8 mouse cellular contexts compared by ENCODE assay signal in the genomic region with DNA sequence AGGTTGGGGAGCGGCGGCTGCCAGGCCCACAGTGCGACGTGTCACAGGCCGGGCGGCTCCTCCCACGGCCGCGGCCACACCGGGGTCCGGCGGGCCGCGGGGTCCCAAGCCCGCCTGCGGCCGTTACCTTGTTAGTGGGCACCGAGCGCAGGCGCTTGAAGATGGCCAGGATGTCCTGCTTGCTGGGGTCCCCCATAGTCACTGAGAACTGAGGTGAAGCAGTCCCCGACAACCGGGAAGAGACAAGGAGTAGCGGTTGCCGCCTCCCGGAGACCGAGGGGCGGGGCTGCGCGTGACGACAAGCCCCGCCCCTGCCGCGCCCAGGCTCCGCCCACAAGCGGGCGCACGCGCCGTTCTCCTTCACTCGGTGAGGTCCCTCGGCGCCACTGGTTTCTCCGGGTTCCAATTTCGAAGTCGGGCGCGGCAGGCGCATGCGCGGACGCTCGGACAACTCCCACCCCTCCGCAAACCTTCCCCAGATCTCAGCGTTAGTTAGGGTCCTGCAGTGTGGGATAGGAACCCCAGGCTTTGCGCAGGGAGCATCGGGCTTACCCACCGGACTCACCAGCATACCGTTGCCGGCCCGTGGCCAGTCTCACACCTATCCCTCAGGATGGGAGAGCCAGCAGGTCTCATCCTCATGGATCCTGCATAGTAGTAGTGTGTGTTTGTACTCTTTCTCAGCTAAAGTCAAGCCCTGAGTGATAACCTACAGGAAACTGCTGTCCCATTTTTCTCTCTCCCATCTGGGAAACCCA. TPM values are rescaled to one million over a fixed set of nuclear protein-coding genes. Genes with fewer than 3 reads are reported as not detected.
A peak's percentile ranks its signal among the peaks of the same experiment; 100 is the strongest.
DNase-seq lines count a peak whose midpoint lies in the region; ATAC-seq lines count a peak whose summit lies in the region.

A gene (minus strand): TSS at position 294 of the 758 bp plus-strand sequence.

- peak within 1 kb of the TSS; percentile 61; the same call in 1 of the 2 replicates for H3K27ac ChIP-seq in hindbrain, embryonic 12.5 days

- no peaks in the 10 kb centered on the region for H3K36me3 ChIP-seq in hindbrain, embryonic 12.5 days

- no peaks in the 10 kb centered on the region for H3K9me3 ChIP-seq in hindbrain, embryonic 12.5 days (replicated peaks)

- H3K27me3 ChIP-seq in hindbrain, embryonic 12.5 days = no peaks in the 10 kb centered on the region

- H3K9ac ChIP-seq in hindbrain, embryonic 12.5 days = peak within 1 kb of the TSS; percentile 77

- H3K4me2 ChIP-seq in hindbrain, embryonic 12.5 days (replicated peaks) = peak within 1 kb of the TSS; percentile 69

- DNase-seq in Muller cell, postnatal 12 days (ENCODE audit: inconsistent ontology term) = peak; percentile 96
- DNase-seq in cerebellum, adult 9-11 months = peak; percentile 91
- peak; percentile 86 to 93 for DNase-seq in frontal cortex, postnatal 10 days (ENCODE audit: low spot score in 2 of 2)
- peak; percentile 93 to 95 for DNase-seq in layer of hippocampus, postnatal 14 days (ENCODE audit: low spot score in 2 of 2)
- peak; percentile 96 for DNase-seq in lung, postnatal 14 days
- peak; percentile 71 for DNase-seq in retina, adult 2 months (ENCODE audit: low read depth, low spot score)
- peak; percentile 92 to 94 for DNase-seq in thymus, postnatal 36 days

- H3K4me1 ChIP-seq in hindbrain, embryonic 12.5 days = peaks cover 11% of the 10 kb centered on the region

- H3K4me3 ChIP-seq in hindbrain, embryonic 12.5 days = peak within 1 kb of the TSS; percentile 73

- under 1% methylated on average over 58 of the region's 60 CpGs for WGBS in hindbrain, embryonic 12.5 days

- ATAC-seq in hindbrain, embryonic 12.5 days (ENCODE audit: low FRiP score) = peak; percentile 92

RNA-seq across cellular contexts. Expression of the gene that starts here (rescaled TPM):
- 44.2 and 51.1 TPM in 2 replicates for polyA plus RNA-seq in hindbrain, embryonic 12.5 days (2016; fragmentation: Nextera tagmentation; extraction: Ambion mirVana)
- total RNA-seq in layer of hippocampus, postnatal 14 days (2021) = 10 to 100 TPM; 17.1 to 21.1 TPM

Comparison
In these comparisons a context has a peak if more than half of its experiments do, and no peak if none do; other contexts are left out.
1. Peak in every context shown above with its lines: DNase-seq, ATAC-seq, H3K4me3 ChIP-seq and H3K27ac ChIP-seq.